Mouse (Mus musculus): ENCODE measurements around the gene Rex1bd.

DNA sequence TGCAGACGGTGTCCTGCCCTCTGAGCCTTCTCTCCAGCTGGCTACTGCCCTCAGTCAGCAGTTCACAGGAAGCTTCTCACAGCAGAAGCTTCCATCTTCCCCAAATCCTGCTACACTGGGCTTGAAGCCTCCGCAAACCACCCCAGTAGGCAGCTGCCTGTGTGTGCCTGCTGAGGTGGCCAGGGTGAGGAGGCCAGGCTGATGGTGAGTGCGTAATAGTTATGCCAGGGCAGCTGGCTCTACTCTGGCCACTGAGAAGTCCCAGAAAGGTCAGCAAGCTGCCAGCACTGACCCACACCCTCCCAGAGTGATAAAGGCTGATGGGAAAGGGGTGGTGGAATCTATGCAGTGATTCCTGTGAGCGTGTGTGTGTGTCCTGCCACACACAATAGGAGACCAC lies 40.2 kb downstream of the Rex1bd start:
- TF ChIP-seq CTCF (IDR thresholded peaks at IDR 0.05; ENCODE audit: borderline replicate concordance, insufficient read depth, low read depth, low read length) = no peak
- TF ChIP-seq POLR2A (IDR thresholded peaks at IDR 0.05; ENCODE audit: borderline replicate concordance, insufficient read depth, low read length) = no peak
